Mouse (Mus musculus): ENCODE measurements at regions not wholly inside any gene's neighbourhood (a gene's known extent, or its start where the extent isn't known, plus 50 kb on each side); places are given as distances from the start of the nearest gene placed in this dataset.

DNA sequence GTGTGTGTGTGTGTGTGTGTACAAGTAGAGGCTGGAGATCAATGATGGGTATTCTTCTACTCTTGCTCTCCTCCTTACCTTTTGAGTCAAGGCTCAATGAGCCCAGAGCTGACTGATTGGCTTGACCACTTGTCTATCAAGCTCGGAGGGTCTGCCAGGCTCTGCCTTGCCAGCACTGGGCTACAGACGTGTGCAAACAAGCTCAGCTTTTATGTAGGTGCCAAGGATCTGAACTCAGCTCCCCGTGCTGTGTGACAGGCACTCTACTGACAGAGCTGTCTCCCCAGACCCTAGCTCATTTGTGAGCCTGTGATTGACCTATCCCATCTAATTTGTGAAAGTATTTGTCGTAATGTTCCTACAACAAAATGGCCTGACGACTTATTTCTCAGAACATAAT is 54.2 kb upstream of the Cdc42bpa start:
- no peak for DNase-seq

DNA sequence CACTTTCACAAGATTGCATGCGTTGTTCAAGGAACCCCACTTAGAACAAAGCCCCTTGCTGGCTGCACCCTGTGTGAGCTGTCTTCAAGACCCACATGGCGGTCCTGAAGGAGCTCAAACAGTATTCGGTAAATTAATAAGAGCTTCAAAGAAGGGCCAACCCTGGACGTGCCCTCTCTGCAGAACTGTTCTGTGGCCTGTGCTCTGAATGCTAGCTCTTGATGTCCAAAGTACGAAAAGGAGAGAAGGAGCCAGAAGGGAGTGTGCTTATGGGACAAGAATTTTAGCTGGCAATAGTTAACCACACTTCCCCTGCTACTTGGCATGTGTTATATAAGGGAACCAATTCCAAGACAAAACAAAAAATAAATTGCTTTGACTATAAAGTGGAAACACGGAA is 67.6 kb upstream of the Cdc42bpa start:
- no peak for DNase-seq

GRCm38 (mm10) chr1:179887921-179888320 is 72.4 kb upstream of the Cdc42bpa start:
- no peak for DNase-seq

GRCm38 (mm10) chr1:179881222-179881621 is 77.7 kb upstream of the Ahctf1 start:
- DNase-seq: no peak

GRCm38 (mm10) chr1:179877893-179878292 is 74.4 kb upstream of the Ahctf1 start:
- DNase-seq: no peak

- DNase-seq: no peak
Observed at GRCm38 (mm10) chr1:179873772-179874555, 70.5 kb upstream of the Ahctf1 start.

DNA sequence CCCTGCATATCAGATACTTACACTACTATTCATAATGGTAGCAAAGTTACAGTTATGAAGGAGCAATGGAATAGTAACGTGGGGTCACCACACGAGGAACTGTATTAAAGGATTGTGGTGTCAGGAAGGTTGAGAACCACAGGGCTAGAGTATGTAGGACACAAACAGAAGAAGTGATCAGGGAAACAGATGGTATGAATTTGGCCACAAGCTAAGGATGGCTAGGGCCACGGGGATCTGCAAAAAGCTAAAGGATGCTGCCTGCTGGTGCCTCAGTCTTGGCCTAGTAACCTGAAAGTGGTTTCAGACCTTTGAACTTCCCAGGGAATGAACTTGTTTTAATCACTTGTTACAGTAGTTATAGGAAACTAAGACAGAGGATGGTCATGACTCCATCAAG is 68.5 kb upstream of the Ahctf1 start:
- DNase-seq: no peak

DNA sequence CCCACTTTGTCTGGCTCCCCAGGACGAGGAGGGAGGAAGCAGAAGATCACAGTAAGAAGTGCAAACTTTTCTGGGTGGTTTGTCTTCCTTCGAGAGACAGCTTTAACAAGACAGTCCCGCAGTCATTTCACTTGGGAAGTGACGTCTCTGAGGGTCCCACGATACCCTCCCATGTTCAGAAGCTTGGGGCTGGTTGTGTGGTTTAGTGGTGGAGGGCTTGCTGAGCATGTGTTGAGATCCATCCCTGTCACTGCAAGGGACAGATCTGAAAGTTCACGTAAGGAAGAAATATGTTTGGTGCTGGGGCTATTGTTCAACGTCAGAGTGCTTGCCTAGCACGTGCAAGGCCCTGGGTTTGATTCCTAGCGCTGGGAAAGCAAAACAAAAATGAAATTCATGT is 65.2 kb upstream of the Ahctf1 start:
- DNase-seq: no peak

- DNase-seq: no peak
Observed at GRCm38 (mm10) chr1:179867493-179867892, 64.0 kb upstream of the Ahctf1 start.

DNA sequence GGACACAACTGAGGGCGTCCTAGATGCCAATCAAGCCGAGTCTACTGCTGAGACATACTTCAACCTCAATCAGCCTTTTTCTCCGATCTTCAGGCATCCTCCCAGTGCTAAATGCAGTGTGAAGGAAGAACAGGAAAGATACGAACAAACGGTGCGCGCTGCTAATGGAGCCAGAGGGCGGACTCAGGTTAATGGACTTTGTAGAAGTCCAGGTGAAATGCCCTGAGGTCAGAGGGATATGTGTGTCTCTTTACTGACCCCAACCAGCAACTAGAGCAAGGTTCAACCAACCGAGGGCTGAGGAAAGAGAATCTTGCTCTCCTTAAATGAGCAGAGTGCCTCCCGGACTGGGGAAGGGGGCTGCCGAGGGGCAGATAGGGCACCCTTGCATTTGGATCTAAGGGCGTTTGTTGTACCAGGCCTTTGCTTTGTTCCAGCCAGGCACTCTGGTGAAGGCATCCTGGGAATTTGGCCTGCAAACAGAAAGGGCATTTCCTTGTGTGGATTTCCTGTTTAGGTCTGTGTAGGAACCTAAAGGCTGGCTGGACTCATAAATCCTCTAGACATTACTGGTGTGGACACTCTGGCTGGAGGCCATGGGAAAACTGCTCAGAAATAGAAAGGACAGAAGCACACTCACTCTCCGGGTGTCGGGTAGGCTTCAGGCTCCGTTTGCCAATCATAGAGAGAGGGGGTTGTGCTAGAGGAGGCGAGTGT is 62.7 kb upstream of the Ahctf1 start:
- DNase-seq: no peak

GRCm38 (mm10) chr1:179865561-179865960 is 62.1 kb upstream of the Ahctf1 start:
- no peak for DNase-seq

DNA sequence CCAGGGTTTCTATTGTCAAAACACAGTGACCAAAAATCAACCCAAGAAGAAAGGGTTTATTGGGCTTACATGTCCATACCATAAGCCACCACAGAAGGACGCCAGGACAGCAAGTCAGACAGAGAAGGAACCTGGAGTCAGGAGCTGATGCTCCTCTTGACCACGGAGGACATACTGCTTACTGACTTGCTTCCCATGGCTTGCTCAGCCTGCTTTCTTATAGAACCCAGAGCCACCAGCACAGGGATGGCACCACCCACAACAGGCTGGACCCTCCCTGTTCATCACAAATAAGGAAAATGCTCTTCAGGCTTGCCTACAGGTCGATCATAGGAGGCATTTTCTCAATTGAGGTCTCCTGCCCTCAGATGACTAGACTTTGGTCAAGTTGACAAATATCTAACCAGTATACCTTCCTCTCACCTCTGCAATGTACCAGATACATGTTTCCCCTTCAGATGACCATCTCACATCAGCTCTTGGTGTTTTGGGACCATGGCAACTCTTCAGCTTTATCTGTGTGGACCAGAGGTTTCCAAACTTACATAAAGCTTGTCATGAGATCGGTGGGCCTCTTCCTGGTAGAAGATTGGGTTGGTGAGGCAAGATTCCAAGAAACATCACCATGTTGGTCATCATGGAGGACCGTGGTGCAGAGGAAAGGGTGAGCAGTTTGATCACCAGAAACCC is 61.2 kb upstream of the Ahctf1 start:
- no peak for DNase-seq

- DNase-seq: no peak
Observed at GRCm38 (mm10) chr1:179863420-179863819, 59.9 kb upstream of the Ahctf1 start.

DNA sequence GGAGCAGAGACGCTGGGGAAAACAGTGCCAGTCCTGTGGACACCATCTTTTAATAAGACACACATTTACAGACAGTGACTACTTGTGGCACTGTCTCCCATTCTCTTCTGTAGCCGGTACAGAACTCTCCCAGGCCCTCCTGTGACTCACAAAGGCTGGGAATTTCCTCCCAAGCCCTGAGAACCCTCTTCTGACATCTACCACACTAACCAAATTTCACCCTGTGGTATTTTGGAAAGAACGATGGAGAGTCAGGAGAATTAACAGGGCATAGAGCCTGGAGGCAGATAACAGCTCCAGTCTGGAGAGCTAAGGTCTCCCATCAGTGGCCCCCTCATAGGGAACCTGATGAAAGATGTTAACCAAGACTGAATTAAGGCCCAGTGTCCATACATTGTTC is 59.5 kb upstream of the Ahctf1 start:
- DNase-seq: no peak

DNA sequence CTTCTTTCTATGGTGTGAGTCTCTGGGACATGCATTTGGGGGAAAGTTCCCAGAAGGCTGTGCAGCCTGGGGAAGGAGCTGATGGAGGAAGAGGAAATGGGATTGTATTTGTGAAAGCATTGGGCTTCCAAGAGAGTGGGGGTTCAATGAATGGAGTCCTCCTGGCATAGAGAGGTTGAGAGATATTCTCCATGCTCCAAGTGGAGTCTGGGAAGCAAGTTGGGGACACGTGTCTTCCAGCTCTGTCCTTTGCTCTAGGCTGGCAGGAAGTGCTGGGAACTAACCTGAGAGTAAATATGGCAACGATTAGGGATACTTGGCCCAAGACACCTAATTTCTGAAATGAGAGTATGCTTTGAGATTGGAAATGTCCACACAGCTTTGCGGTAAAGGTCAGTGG is 58.3 kb upstream of the Ahctf1 start:
- DNase-seq: no peak

DNA sequence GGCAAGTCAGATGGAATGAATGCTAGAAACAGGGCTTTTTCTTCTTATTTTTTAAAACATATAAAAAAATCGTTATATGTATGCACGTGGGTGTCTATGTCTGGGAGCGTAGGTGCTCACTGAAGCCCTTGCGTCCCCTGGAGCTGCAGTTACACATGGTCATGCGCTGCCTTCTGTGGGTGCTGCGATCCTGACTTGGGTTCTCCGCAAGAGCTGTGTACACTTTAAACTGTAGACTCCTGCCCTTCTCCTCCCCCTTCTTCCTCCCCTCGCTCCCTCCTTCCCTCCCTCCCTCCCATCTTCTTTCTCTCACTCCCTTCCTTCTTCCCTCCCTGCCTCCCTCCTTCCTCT is 56.0 kb upstream of the Ahctf1 start:
- no peak for DNase-seq

DNA sequence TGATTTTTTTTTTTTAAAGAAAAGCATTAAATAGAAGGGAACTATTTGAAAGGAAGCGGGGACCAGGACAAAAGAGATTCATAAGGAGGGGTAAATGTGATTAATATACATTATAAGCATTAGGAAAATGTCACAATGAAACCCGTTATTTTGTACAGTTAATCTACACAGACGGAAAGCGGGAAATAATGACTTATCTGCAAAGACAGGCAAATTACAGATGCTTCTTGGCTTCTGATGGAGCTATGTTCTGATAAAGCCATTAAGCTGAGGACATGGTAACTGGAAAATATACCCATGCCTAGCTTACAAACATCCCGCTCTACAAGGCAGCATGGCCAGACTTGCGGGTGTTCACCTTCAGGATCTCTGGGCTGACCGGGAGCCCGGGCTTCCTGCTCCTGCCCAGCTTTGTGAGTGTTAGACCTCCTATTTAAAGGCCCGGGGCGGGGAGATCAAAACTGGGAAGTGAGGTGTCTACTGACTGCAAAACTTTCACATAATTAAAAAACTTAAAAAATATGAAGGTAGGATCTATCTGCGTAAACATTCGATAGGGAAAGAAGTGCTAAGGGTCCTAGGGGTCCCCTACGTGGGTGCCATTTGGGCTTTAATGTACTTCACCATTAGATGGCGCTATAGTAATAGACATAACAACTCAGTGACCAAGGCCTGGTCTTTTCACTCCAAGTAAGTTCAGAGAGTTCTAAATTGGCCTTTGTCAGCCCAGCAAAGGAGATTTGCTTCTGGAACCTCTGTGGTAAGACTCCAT is 55.5 kb upstream of the Ahctf1 start:
- DNase-seq: no peak

- DNase-seq: peak; percentile 16
Observed at GRCm38 (mm10) chr1:179854288-179854965, 50.9 kb upstream of the Ahctf1 start.

Data from cerebellum, adult 11-12 months (tissue).